Comparison of ENCODE assay signal across 8 mouse cellular contexts in genomic region chr4:81085188-81085587, GRCm38 (mm10).
"Had no signal": no experiment of that assay in that cellular context is flagged by ENCODE, and none has a peak within 500 bp of the region (broad histone marks: within the 10 kb centered on the region; RNA-seq: fewer than 3 reads in every experiment).

No protein-coding gene starts in this region.

- H3K9ac ChIP-seq: liver, embryonic 13.5 days; liver, postnatal 0 days; lung, embryonic 15.5 days; midbrain, embryonic 13.5 days had no signal

- H3K4me1 ChIP-seq: liver, embryonic 13.5 days; lung, embryonic 15.5 days; midbrain, embryonic 13.5 days had no signal

- H3K36me3 ChIP-seq: liver, embryonic 13.5 days; lung, embryonic 15.5 days; midbrain, embryonic 13.5 days had no signal

- H3K9me3 ChIP-seq: liver, embryonic 13.5 days; lung, embryonic 15.5 days; midbrain, embryonic 13.5 days had no signal

- H3K27me3 ChIP-seq: liver, embryonic 13.5 days; lung, embryonic 15.5 days; midbrain, embryonic 13.5 days had no signal

- H3K27ac ChIP-seq: liver, embryonic 13.5 days; lung, embryonic 15.5 days; midbrain, embryonic 13.5 days had no signal

- ATAC-seq: liver, postnatal 0 days; midbrain, embryonic 13.5 days had no signal

- DNase-seq: kidney, adult 8-10 months; kidney, postnatal 14 days; liver; liver, embryonic 13.5 days; liver, postnatal 0 days; right cerebral cortex, postnatal 14 days had no signal

- H3K4me3 ChIP-seq: liver, embryonic 13.5 days; lung, embryonic 15.5 days; midbrain, embryonic 13.5 days had no signal

- H3K4me2 ChIP-seq: liver, embryonic 13.5 days; lung, embryonic 15.5 days; midbrain, embryonic 13.5 days had no signal
